Mouse (Mus musculus) small intestine, adult 10 weeks (tissue): Measurements from ENCODE around the gene Strip1. TPM values are rescaled to one million over a fixed set of nuclear protein-coding genes. Genes with fewer than 3 reads are reported as not detected.

ENCODE experiments used
- polyA plus RNA-seq: library from polyadenylated mRNA; stranded (reverse); fragments of 350-450 nt; fragmentation: Illumina TruSeq; extraction: RNeasy Lipid Tissue Mini Kit (QIAGEN cat#74804); gene quantifications from one replicate; pipeline ENCODE4 v1.2.3, GENCODE M21; 2014; ENCODE audit warnings: low replicate concordance

Strip1 gene
- 4.6 TPM for polyA plus RNA-seq

GRCm38 (mm10) chr3:107631523-107631958 lies at the start of gene Strip1:
Gene Strip1 (minus strand): TSS chr3:107631694.

GRCm38 (mm10) chr3:107630682-107631522 lies 592 bp downstream of the Strip1 start, which contains the start of gene Gm10961:
Gene Gm10961 (plus strand): TSS chr3:107631322.

GRCm38 (mm10) chr3:107594662-107595263 lies 36.7 kb downstream of the Strip1 start, which contains the start of gene Alx3:
Gene Alx3 (plus strand): TSS chr3:107595031.

Other genes starting within 250 kb of the Strip1 start
- not detected for gene Kcnc4, start 172.1 kb downstream of the Strip1 start, polyA plus RNA-seq
- gene Slc6a17, start 113.7 kb downstream of the Strip1 start, polyA plus RNA-seq = 0.63 TPM
- gene Ubl4b, start 76.6 kb downstream of the Strip1 start, polyA plus RNA-seq = not detected
- not detected for gene Alx3, start 36.7 kb downstream of the Strip1 start, polyA plus RNA-seq
- not detected for gene Gm10961, start 372 bp downstream of the Strip1 start, polyA plus RNA-seq
- 654 TPM for gene Ahcyl1, start 64.9 kb upstream of the Strip1 start, polyA plus RNA-seq
- 7.1 TPM for gene Csf1, start 128.8 kb upstream of the Strip1 start, polyA plus RNA-seq
- gene Eps8l3, start 245.5 kb upstream of the Strip1 start, polyA plus RNA-seq = 73.5 TPM